Mouse (Mus musculus) G1E (cell line): Measurements from ENCODE around the gene Vmp1.

Experiments used
- CTCF ChIP-seq: IDR thresholded peaks from 2 replicates; pipeline ENCODE4 v1.5.1; 2012; ENCODE audit warnings: low read depth, low read length, inconsistent platforms, mixed read lengths
- TAL1 ChIP-seq: conservative IDR thresholded peaks from 2 replicates; pipeline ENCODE4 v1.6.1; 2012; ENCODE audit warnings: low read depth, low read length, inconsistent platforms, mixed read lengths

- TF ChIP-seq CTCF (no peak), TAL1 (no peak)
Measured at GRCm38 (mm10) chr11:86614056-86614530, 69.5 kb downstream of the Vmp1 start.
